Mouse (Mus musculus): ENCODE measurements around the gene Padi2.

Gene Padi2

DNA sequence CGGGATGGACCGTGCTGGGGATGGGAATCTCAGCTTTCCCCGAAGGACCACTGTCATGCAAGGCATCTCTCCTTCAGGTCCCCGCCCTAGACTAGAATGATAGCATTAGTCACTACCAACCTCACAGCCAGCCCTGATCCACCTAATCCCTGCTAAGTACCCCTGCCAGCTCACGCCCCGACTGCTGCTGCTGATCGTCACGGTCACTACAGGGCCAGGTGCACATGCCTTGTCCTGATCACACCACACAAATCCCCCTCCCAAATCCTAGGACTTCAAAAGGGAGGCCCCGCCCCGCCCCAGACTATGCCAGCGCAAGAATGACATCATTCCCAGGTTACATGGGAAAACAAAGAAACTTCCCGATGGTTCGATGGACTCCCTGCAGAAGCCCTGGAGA lies 24.4 kb upstream of the Padi2 start:
- DNase-seq: no peak

DNA sequence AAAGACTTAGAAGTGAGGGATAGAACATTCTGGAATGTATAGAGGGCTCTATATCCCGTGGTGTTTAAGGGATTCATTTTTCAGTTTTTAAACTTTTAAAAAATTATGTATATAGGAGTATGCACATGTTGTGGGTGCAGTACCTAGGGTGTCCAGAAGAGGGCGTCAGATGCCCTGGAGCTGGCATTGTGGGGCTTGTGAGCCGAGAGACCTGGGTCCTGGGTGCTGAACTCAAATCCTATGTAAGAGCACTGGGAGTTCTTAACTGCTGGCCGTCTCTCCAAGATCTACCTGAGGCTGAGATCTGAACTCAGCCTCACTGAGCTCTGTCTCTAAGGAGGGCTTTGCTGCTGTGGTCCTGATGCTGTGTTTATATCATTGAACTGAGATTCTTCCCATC lies 23.8 kb upstream of the Padi2 start:
- DNase-seq: no peak

DNA sequence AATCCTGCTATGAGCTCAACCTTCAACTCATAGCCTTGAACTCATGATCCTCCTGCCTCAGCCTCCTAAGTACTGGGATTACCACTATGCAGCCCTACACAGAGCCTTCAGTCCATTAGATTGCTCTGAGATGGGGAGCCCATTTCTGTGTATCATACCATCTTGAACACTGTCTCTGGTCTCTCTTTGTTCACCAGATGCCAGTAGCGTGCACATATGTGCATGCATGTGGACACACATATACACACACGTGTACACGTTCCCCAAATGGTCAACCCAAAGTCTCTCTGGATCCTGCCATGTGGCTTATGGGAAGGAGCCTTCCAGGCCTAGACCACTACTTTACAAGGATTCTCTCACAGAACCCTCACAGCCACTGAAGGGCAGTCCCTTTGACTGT lies 23.2 kb upstream of the Padi2 start:
- no peak for DNase-seq

DNA sequence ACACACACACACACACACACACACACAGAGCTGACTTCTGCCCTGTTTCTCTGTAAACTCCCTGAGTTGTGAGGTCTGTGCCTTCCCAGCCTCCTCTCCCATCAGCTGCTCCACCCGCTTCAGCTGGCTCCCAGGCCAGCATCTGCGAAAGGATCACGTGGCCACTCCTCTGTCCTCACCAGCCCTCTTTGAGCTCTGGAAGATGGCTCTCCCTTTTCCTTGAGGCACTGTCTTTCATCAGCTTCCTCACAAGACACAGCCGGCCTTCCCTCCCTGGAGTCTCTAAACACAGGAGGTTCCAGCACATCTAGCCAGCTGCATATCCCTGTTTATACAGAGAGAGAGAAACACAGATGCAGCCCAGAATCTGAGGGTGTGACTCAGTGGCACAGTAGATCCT lies 22.3 kb upstream of the Padi2 start:
- no peak for DNase-seq

DNA sequence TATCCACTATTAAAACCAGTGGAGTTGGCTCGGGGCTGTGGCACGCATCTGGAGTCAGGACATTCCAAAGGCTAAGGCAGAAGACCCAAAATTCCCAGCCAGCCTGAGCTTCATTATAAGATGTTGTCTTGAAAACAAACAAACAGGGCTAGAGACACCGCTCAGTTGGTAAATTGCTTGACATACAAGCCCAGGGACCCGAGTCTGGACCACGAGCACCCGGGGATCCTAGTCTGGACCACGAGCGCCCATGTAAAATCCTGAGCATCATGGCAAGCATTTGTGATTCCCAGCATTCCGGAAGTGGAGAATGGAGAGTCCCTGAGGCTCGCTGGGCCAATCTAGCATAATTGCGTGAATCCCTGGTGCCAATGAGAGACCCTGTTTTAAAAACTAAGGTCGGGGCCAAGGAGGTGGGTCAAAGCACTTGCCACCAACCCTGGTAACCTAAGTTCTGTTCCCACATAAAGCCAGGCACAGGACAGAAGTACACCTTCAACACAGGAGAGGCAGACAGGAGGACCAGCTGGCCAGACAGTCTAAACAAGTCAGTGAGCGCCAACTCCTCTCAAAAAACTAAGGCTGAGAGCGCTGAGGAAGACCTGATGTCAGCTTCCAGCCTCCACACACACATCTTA lies 14.5 kb upstream of the Padi2 start:
- no peak for DNase-seq

DNA sequence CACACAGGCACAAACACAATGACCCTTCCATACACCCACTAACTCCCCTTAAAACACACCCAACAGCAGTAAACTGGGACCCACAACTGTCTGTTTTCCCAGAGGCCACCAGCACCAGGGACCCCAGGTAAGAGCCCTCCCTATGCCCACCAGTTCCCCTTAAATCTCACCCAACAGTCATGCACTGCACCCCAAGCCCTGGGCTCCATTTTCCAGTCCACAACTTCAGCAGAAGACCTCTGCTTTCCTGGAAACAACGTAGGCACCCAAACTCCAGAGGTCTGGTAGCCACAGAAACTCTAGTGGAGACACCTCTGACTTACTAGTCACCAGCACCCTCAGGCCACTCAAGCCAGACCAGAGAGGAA lies 14.0 kb upstream of the Padi2 start:
- no peak for DNase-seq

DNA sequence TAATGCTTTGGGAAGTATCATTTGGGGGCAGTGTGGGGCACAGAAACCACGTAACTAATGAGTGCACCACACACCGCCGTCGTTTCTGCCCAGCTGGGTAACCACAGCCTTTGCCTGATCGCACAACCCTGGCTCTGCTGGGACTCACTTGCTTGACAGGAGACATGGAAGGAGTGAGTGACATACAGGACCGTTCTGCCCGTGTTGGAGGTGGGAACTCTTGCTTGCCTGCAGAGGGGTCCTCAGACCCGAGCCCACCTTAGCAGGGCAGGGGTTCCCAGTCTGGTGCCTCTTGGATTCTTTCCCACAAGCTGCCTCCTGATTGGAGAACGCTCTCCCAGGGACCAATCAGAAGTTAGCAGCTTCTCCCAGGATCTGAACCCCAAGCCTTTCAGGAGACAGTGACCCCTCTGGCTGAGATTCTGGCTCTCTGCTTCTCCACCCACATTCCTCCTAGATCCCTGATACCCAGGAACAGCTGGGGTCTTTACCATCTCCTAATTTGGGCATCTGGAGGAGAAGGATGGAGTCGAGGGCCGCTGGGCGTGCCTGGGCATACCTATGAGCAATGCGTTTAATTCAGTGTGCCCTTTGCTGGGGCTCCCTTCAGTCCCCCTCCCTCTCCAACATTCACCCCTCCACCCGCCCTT lies 1.2 kb upstream of the Padi2 start:
- no peak for DNase-seq

DNA sequence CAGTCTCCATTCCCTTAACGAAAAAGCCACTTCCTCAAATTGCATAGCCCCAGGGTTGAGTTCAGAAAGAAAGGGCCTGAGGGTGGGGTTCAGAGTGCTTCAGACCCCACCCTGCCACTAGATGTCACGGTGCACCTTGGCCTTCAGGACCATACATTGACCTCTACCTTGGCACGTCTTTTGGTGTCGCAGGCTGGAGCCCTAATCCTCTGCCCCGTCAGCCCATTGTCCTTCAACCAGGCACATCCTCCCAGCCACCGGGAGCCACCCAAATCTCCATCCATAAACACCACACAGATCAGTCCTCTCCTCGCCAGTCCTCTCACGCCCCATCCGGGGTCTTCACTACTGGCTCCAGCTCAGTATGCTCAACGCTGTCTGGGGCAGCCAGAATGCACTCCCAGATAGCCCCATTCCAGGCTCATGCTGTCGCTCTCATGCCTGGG lies 695 bp upstream of the Padi2 start:
- peak; percentile 39 for DNase-seq

DNA sequence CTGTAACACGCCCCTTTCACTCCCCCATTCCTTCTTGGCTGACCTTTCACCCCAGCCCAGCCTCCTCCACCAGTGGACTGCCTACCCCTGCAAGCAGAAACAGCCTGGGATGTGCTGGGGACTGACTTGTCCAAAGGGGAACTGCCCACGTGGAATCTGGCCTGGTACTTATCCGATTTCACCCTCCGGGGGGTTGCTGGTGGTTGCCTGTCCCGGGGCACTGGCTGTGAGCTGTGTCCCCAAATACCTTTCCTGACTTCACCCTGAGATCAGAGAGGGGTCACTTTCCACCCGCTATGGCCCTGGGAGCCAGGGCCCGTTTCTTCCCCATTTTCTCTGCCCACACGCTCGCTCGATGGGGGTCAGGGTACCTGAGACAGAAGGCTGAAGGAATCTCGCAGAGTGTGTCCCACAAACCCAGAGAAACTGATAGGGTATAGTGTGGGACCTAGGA lies 710 bp downstream of the Padi2 start:
- no peak for DNase-seq

DNA sequence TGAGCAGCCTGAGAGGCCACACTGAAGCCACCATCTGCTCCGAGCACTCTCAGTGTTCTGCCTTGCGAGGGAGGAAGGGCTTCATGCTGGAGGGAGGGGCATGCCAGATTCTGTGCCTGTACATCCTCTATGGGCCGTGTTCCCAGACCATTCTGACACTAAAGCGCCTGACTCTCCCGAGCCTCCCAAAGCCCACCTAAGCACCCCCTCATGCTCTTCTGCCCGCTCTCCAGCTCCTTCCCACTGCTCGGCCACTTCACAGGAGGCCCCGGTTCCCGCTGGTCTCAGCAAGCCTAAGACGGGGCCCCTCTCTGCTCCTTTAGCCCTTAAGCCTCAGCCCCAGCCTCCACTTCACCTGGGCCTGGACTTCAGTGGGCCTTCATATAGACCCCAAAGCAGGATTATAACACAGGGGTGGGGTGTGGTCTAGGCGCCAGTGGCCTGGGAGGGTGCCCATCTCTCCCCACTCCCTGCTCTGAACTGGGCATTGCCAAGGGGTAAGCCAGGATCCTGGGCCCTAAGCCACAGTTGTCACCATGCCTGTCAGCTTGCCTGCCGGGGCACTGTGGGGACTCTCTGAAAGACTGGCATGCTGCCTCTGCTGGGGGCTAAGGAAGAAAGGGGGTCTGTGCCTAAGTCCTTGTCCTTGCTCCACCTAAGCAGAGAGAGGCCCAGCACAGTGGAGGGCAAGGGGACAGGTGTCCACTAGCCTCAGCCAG lies 1.3 kb downstream of the Padi2 start:
- no peak for DNase-seq

DNA sequence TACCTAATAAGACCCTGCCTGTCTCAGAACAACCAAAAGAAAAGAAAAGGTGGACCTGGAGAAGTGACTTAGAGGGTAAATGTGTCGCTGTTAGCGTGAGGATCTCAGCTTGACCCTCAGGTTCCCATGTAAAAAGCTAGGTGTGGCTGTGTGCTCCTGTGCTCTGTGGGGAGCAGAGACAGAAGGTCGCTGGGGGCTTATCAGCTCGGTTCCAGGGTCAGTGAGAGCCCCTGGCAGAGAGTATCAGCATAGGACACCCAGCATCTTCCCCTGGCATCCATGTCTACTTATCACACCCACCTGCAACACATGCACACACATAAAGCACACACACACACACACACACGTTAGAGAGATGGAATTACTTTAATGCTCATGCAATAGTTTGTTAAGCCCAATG lies 2.5 kb downstream of the Padi2 start:
- no peak for DNase-seq

DNA sequence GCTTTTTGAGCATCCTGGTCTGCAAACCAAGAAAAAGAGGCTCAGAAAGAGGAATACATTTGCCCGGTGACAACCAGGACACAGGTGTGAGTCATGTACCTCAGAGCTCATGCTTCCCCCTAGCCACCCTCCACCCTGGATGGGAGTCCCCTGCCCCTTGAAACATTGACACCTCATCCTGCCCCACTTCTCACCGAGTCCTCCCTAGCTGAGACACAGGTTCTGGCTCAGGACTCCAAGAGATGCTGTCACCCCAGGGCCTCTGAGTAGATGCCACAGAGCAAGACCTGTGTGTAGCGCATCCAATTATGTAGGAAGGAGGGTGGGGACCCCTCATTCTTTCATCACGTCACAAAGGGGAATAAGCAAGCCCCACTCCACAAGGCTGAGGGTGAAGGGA lies 3.4 kb downstream of the Padi2 start:
- no peak for DNase-seq

DNA sequence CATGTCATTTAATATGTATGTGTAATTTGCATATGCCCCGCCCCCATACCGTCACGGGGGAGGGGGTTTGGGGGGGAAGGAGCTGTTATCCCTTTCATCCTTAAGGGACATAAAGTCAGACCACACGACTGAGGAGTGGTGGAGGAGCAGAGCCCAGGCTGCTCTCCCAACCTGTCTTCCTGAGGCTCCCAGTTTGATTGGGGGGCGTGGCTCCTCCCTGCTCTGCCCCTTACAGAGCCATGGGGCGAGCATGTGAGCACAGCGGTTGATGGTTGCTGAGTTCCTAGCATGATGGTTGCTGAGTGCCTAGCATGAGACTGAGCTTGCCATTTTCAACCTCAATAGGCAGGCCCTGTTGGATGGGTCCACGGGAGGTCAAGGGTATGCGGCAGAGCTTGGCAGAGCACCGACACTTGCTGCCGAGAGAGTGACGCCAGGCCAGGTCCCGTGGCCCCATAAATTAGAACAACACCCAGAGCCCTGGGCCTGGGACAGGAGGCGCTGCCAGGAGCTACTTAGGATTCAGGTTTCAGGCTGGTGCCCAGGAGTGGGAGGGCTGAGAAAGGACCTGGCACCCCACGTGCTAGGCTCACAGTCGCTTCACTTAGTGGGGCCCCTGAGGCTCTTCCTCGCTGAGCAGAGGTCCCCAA lies 4.6 kb downstream of the Padi2 start:
- DNase-seq: peak; percentile 31

DNA sequence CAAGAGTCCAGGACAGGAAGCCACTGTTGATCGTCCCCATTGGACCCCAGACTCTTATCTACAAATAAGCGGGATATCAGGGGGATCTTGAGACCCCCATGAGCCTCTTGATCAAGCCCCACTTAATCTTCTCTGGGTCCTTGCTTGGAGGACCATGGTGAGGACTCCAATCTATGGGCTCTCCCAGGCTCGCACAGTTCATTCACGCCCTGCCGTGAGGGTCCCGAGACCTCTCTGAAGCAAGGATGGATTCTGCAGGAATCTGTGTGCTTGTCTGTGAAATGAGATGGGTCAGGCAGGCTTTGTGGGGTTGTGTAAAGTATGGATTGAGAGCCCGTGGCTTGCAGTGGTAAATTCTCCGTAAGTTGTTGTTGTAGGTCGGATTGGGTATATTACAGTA lies 5.3 kb downstream of the Padi2 start:
- DNase-seq: no peak

DNA sequence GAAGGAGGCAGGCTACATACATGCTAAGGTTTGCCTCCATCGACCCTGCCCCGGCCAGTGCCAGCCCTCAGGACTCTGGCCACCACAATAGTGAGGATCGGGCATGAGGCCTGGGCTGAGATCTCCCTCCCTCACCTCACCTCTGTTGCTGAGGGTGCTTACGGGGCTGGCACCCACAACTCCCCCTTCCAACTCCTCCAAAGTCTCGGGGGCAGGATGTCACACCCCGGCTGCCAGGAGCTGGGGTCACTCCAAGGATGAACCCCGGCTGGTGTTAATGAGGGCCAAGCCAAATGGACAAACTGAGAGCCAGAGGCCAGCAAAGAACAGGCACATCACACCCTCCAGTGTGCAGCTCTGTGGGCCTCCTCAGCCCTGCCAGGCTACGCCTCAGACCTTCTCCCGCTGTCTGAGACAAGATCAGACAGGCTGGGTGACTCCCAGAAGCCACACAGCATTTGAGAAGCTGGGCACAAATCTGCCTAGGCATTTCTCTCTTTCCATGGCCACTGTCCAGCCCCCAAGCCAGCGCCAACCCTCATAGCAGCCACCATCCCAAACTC lies 6.2 kb downstream of the Padi2 start:
- DNase-seq: no peak

DNA sequence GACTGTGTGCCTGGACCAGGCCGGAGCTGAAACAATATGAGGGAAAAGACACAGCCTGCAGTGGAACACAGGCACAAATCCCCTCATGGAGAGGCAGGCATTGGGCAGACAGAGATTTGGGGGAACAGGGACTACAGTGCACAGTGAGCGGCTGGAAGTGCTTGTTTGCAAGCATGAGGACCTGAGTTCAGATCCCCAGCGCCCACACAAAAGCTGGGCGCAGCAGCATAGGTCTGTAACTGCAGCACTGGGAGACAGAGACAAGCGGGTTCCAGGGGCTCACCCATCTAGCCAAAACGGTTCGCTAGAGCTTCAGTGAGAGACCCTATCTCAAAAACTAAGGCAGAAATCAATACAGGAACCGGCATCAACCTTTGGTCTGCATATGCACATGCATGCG lies 7.4 kb downstream of the Padi2 start:
- DNase-seq: no peak

DNA sequence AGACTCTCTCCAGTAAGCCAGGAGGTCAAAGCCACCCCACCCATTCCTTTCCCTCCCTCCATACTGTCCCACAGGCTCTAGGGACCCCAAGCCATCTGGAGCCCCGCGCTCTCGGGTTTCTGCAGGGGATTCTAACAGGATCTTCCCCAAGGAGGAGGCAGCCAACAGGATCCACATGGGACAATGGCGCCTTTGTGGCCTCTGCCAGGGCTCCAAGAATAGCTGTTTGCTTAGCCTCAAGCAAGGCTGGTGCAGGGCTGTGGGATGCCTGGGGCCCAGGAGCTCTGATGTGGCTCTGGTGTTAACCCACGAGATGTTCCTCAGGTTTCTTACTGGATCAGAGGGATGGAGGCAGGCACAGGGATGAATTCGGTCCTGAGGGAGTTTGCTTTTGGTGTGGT lies 8.6 kb downstream of the Padi2 start:
- no peak for DNase-seq

DNA sequence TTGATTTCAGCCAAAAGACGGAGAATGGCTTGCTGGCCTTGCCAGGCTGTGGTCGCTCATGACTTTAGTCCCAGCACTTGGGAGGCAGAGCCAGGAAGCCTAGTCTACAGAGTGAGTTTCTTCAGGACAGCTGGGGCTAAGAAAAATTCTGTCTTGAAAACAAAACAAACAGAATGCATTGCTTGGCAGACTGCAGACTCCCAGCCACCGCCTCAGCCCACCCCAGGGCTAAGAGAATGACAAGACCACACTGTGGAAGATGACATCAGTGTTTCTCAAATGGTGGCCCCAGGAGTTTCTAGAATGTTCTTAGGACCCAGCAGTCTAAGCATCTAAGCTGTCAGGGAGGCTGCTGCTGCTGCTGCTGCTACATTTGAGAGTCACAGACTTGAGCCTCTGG lies 9.1 kb downstream of the Padi2 start:
- no peak for DNase-seq

DNA sequence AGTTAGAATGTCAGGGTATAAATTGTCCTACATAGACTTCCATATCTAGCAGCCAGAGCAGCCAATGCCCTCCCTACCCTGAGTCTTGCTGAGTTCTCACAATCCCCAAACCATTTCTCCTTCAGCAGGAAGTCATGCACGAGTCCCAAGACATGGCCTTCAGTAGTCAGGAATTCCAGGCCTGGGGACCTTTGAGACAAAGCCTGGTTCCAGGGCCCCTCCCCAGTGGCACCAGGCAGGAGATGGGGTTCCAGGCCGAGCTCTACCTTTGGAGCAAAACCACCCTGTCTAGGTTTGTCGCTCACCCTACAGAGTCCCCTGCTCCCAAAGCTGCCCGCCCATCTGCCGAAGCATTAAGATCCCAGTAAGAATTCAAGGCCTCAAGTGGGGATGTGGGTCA lies 10.2 kb downstream of the Padi2 start:
- no peak for DNase-seq

DNA sequence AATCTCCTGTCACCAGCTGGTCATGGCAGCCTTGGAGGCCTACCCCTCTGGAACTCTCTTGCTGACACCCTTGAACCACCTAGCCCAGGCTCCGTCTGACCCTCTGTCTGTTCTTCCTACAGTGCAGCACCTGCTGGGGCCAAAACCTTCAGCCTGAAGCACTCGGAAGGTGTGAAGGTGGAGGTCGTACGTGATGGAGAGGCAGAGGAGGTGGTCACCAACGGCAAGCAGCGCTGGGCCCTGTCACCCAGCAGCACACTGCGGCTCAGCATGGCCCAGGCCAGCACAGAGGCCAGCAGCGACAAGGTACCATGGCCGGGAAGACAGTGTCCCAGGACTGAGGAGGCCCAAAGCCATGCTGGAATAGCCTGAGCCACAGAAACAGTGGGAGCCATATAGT lies 11.3 kb downstream of the Padi2 start:
- DNase-seq: no peak

DNA sequence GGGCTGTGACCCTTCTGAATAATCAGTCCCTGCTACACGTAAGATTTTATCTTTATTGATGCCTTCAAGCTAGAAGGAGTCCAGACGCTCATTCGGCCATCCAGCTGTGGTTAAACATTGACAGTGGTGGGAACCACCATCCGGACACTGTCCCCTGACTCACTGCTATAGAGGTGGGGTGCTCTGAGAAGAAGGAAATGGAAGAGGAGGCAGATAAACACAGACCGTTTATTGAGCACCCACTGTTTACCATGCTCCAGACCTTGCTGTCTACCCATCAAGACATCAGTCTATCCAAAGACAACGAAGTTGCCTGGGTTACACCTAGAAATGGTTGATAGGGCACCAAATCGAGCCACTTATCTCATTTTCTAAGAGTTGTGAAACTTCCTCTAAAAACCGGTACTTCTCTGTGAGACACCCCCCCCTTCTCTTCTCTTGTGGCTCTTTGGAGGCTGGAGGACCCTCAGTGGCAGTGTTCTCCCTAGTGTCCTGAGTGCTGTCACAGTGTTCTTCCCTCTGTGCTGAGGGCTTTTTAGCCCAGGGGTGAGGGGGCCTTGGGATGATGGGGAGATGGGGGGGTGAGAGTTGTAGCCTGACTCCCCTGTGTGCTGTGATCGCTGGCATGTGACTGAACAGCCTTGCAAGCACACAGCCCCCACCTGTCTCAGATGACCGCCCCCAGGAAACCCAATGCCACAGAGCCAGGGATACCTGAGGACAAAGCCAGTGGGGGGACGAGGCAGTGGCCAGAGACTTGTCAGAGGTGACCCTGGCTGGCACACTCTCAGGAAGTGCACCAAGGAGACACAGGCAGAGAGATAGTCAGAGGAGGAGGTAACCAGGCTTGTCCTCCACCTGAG lies 14.1 kb downstream of the Padi2 start:
- no peak for DNase-seq

DNA sequence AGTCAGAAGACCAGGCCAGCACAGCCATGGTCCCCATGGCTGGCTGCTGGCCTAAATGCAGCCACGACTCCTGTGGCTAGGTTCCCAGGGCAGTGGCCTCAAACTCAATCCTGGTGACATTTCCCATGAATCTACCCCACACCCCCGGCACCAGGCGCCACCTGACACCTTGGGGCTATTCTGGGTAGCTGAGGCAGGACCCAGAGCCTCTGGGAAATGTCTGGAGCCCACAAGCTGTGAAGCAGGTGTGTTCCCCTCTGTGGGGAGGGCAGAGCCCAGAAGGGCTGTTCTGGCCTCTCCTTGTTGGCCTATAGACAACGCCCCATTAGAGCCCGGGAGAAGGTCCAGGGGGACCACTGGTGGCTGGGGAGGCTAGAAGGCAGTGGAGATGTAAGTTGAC lies 16.4 kb downstream of the Padi2 start:
- DNase-seq: no peak

DNA sequence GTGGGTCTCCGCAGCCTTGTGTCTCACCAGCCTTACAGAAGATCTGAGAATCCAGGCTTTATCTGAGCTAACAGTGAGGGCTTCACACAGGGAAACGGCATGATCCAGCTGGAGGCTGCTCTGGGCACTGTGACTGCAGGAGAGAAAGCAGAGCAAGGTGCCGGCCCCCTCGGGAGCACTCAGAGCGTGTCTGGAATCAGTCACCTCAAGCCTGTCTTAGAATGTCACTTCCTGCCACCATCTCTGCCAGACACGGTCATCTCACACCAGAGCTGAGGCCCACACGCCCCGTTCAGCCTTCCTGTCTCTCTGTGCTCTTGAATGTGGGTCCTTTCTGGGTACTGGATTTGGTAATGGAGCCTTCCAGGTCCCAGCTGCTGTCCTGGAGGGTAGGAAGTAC lies 19.5 kb downstream of the Padi2 start:
- no peak for DNase-seq
